Mouse (Mus musculus) brain, embryonic 14.5 days (tissue): Measurements from ENCODE around the gene Ccnj.

Experiments
- CTCF ChIP-seq: fragments of 200-500 bp; IDR thresholded peaks from 2 replicates; pipeline ENCODE4 v1.5.1; 2012; ENCODE audit warnings: inconsistent platforms, mild to moderate bottlenecking, moderate library complexity, borderline replicate concordance; ENCODE audit not compliant: insufficient read depth, insufficient read length; ENCODE audit errors: extremely low read depth
- POLR2A ChIP-seq: fragments of 200-500 bp; IDR thresholded peaks from 2 replicates; pipeline ENCODE4 v1.6.1; 2012; ENCODE audit warnings: mild to moderate bottlenecking, inconsistent platforms, borderline replicate concordance; ENCODE audit not compliant: poor library complexity, insufficient read depth, insufficient read length, severe bottlenecking; ENCODE audit errors: extremely low read depth

DNA sequence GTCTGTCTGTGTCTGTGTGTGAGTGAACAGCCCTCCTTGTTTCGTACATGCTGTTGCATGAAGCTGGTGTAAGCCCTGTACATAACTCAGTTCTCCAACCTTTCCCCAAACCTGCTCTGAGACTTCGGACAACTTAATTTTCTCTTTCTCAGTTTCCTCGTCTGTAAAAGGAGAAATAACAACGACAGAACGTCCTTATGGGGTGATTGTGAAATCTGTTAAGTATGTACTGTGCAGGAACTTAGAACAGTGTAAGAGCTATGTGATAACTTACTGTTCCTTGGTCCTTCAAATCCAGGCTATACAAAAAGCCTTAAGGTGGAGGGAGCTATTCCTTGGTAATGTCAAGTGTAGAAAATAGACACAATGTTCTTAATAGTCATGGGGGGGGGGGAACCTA lies 1.3 kb downstream of the Ccnj start:
- TF ChIP-seq CTCF = no peak
- no peak for TF ChIP-seq POLR2A
